Mouse (Mus musculus) stomach, embryonic 15.5 days (tissue): ENCODE measurements at regions not wholly inside any gene's neighbourhood (a gene's known extent, or its start where the extent isn't known, plus 50 kb on each side); places are given as distances from the start of the nearest gene placed in this dataset.

Source experiments
- ATAC-seq: fragments of 200-750 bp; cut with Nextera tagmentation; 2 replicates; pipeline ENCODE4 v1.8.0; 2017; ENCODE audit warnings: low read depth, moderate number of reproducible peaks, moderate TSS enrichment; ENCODE audit not compliant: insufficient read depth, low FRiP score
- H3K27ac ChIP-seq: fragments of 300-500 bp; sonication (generic); 2 replicates; pipeline ENCODE4 v1.5.1; 2015; ENCODE audit warnings: mild to moderate bottlenecking, inconsistent platforms
- H3K27me3 ChIP-seq: fragments of 300-500 bp; sonication (generic); replicated peaks from 2 replicates; pipeline ENCODE4 v1.6.1; 2015; ENCODE audit warnings: inconsistent platforms
- H3K36me3 ChIP-seq: fragments of 300-500 bp; sonication (generic); 2 replicates; pipeline ENCODE4 v1.6.1; 2015; ENCODE audit warnings: inconsistent platforms
- H3K4me1 ChIP-seq: fragments of 300-500 bp; sonication (generic); 2 replicates; pipeline ENCODE4 v1.6.1; 2015; ENCODE audit warnings: inconsistent platforms
- H3K4me2 ChIP-seq: fragments of 300-500 bp; sonication (generic); 2 replicates; pipeline ENCODE4 v1.6.1; 2015; ENCODE audit warnings: mild to moderate bottlenecking, inconsistent platforms
- H3K4me3 ChIP-seq: fragments of 300-500 bp; sonication (generic); replicated peaks from 2 replicates; pipeline ENCODE4 v1.5.1; 2015; ENCODE audit warnings: inconsistent platforms
- H3K9ac ChIP-seq: fragments of 300-500 bp; sonication (generic); 2 replicates; pipeline ENCODE4 v1.6.1; 2015; ENCODE audit warnings: inconsistent platforms
- H3K9me3 ChIP-seq: fragments of 300-500 bp; sonication (generic); 2 replicates; pipeline ENCODE4 v1.6.1; 2016; ENCODE audit warnings: inconsistent platforms
- whole genome bisulfite sequencing: fragments of 180-500 bp; shearing (Covaris S2); methylation state at CpG from one replicate; pipeline ENCODE4 v1.1.7; 2015; 5-methylcytosine and 5-hydroxymethylcytosine counted together

DNA sequence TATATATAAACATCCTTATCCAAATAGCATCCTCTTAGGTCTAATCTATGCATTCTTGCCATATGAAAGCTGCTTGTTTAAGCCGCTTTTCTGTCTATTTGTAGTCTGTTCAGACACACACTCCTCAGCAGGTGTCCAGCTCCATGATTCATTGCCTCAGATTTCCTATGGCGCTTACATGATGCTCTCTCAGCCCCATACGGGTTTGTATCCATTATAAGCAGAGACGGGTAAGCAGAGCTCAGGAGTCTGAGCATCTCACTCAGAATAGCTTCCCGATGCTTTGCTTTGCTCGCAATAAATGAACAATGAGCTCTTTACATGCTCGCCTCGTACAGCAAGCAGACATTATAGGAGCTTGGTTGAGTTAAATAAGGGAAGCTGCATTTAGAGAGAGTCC lies 521.3 kb upstream of the Ptbp2 start:
- no peak for ATAC-seq
- H3K27me3 ChIP-seq, result no peaks in the 10 kb centered on the region
- no peak overlapping the region for H3K4me2 ChIP-seq
- WGBS, result 39% methylated on average over 8 of the region's 8 CpGs
- H3K36me3 ChIP-seq, result no peaks in the 10 kb centered on the region
- H3K9ac ChIP-seq, result no peak overlapping the region
- no peak overlapping the region for H3K27ac ChIP-seq
- H3K9me3 ChIP-seq, result no peaks in the 10 kb centered on the region
- no peaks in the 10 kb centered on the region for H3K4me1 ChIP-seq
- H3K4me3 ChIP-seq, result no peak overlapping the region
